Mouse (Mus musculus) stomach, embryonic 14.5 days (tissue): Measurements from ENCODE around the gene Olfr734. TPM values are rescaled to one million over a fixed set of nuclear protein-coding genes. Genes with fewer than 3 reads are reported as not detected.

ENCODE experiments used
- polyA plus RNA-seq: library from polyadenylated mRNA; unstranded; fragments of >200 nt; fragmentation: Nextera tagmentation; extraction: Ambion mirVana; gene quantifications from 2 replicates; pipeline ENCODE4 v1.2.1, GENCODE M21; 2014

Olfr734 gene
- polyA plus RNA-seq, 1 experiment from 2014 or later, result not detected

Other genes starting within 250 kb of the Olfr734 start
- not detected in 2 replicates for gene Olfr726, start 235.8 kb downstream of the Olfr734 start, polyA plus RNA-seq
- not detected in 2 replicates for gene Olfr727, start 203.6 kb downstream of the Olfr734 start, polyA plus RNA-seq
- not detected in 2 replicates for gene Olfr728, start 184.1 kb downstream of the Olfr734 start, polyA plus RNA-seq
- gene Olfr729, start 173.9 kb downstream of the Olfr734 start, polyA plus RNA-seq, result not detected in 2 replicates
- gene Olfr730, start 138.6 kb downstream of the Olfr734 start, polyA plus RNA-seq, result not detected in 2 replicates
- gene Olfr731, start 84.9 kb downstream of the Olfr734 start, polyA plus RNA-seq, result not detected in 2 replicates
- not detected in 2 replicates for gene Olfr732, start 42.6 kb downstream of the Olfr734 start, polyA plus RNA-seq
- gene Olfr733, start 25.2 kb downstream of the Olfr734 start, polyA plus RNA-seq, result not detected in 2 replicates
- gene Olfr735, start 22.1 kb upstream of the Olfr734 start, polyA plus RNA-seq, result not detected in 2 replicates
- not detected in 2 replicates for gene Tlr11, start 31.2 kb upstream of the Olfr734 start, polyA plus RNA-seq
- not detected in 2 replicates for gene Olfr736, start 54.4 kb upstream of the Olfr734 start, polyA plus RNA-seq
- gene Olfr738, start 80.8 kb upstream of the Olfr734 start, polyA plus RNA-seq, result not detected in 2 replicates
- gene Olfr739, start 91.9 kb upstream of the Olfr734 start, polyA plus RNA-seq, result not detected in 2 replicates
- gene Olfr740, start 118.8 kb upstream of the Olfr734 start, polyA plus RNA-seq, result not detected in 2 replicates
- not detected in 2 replicates for gene Olfr741, start 146.0 kb upstream of the Olfr734 start, polyA plus RNA-seq
- gene Olfr742, start 176.8 kb upstream of the Olfr734 start, polyA plus RNA-seq, result not detected in 2 replicates
- not detected in 2 replicates for gene Olfr743, start 195.1 kb upstream of the Olfr734 start, polyA plus RNA-seq